Mouse (Mus musculus): Measurements from ENCODE around the gene Rpap3. TPM values are rescaled to one million over a fixed set of nuclear protein-coding genes. Genes with fewer than 3 reads are reported as not detected.

Rpap3 gene
- polyA plus RNA-seq, 1 experiment from 2014 or later = 50.3 TPM

- H3K4me2 ChIP-seq (ENCODE audit: low read length) = no peak overlapping the region
- 87% methylated on average over 12 of the region's 12 CpGs for WGBS
Measured at GRCm38 (mm10) chr15:97719494-97719893, 13.9 kb upstream of the Rpap3 start.

DNA sequence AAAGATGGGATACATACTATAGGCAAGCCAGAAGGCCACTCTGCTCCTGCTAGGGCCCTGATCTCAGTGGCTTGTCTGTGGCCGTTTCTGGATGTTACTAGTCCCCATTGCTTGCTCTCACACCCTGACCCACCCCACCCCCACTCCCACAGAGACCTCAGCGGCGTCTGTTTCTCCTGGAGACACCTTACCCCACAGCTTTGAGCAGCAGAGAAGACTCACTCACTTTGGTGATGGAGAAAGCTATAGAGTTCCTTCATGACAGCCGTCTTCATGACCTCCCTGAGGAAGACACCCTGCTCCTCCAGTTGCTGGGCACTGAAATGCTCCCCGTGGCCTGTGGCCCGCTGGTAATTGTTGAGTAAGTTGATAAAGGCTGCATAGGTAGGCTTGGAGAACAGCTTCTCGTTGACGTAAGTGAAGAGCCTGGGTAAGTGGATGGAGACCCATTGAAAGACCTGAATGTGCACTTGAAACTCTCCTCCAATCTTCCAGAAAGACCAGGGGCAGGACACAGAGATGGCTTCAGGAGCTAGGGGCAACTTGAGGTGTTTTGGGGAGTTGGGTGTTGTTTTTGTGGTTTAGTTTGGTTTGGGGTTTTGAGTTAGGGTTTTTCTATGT is 13.0 kb upstream of the Rpap3 start:
- no peaks in the 10 kb centered on the region for H3K27me3 ChIP-seq (ENCODE audit: control insufficient read depth, insufficient read depth, low read length)
- no peak overlapping the region for H3K4me2 ChIP-seq (ENCODE audit: low read length)
- H3K4me1 ChIP-seq (ENCODE audit: control insufficient read depth, insufficient read depth, low read length) = no peaks in the 10 kb centered on the region
- WGBS = 88% methylated on average over 8 of the region's 8 CpGs
- ATAC-seq (ENCODE audit: low FRiP score, low TSS enrichment) = no peak
- no peak overlapping the region for H3K9ac ChIP-seq (replicated peaks; ENCODE audit: low read length)
- no peaks in the 10 kb centered on the region for H3K9me3 ChIP-seq (ENCODE audit: control insufficient read depth, low read length)
- H3K27ac ChIP-seq (replicated peaks; ENCODE audit: low read depth, low read length) = no peak overlapping the region
- no peak overlapping the region for H3K4me3 ChIP-seq (replicated peaks; ENCODE audit: low read depth, low read length)
- DNase-seq = no peak
- H3K36me3 ChIP-seq (ENCODE audit: control insufficient read depth, insufficient read depth, low read length) = no peaks in the 10 kb centered on the region

More at GRCm38 (mm10) chr15:97719494-97719893, 13.9 kb upstream of the Rpap3 start:
- no peak for DNase-seq
- Histone ChIP-seq H3K4me3 (replicated peaks; ENCODE audit: low read depth, low read length) (no peak overlapping the region), H3K27ac (replicated peaks; ENCODE audit: low read depth, low read length) (no peak overlapping the region), H3K4me1 (ENCODE audit: control insufficient read depth, insufficient read depth, low read length) (no peaks in the 10 kb centered on the region), H3K9me3 (ENCODE audit: control insufficient read depth, low read length) (no peaks in the 10 kb centered on the region), H3K9ac (replicated peaks; ENCODE audit: low read length) (no peak overlapping the region), H3K36me3 (ENCODE audit: control insufficient read depth, insufficient read depth, low read length) (no peaks in the 10 kb centered on the region), H3K27me3 (ENCODE audit: control insufficient read depth, insufficient read depth, low read length) (no peaks in the 10 kb centered on the region)
- no peak for ATAC-seq (ENCODE audit: low FRiP score, low TSS enrichment)

- peak; percentile 91 for DNase-seq
- H3K27ac ChIP-seq (replicated peaks; ENCODE audit: low read depth, low read length) = no peak overlapping the region
- H3K27me3 ChIP-seq (ENCODE audit: control insufficient read depth, insufficient read depth, low read length) = no peaks in the 10 kb centered on the region
- 33% methylated on average over 12 of the region's 12 CpGs for WGBS
- no peaks in the 10 kb centered on the region for H3K36me3 ChIP-seq (ENCODE audit: control insufficient read depth, insufficient read depth, low read length)
- no peak for ATAC-seq (ENCODE audit: low FRiP score, low TSS enrichment)
- H3K9me3 ChIP-seq (ENCODE audit: control insufficient read depth, low read length) = no peaks in the 10 kb centered on the region
- H3K9ac ChIP-seq (replicated peaks; ENCODE audit: low read length) = no peak overlapping the region
- no peak overlapping the region for H3K4me2 ChIP-seq (ENCODE audit: low read length)
- no peak overlapping the region for H3K4me3 ChIP-seq (replicated peaks; ENCODE audit: low read depth, low read length)
- no peaks in the 10 kb centered on the region for H3K4me1 ChIP-seq (ENCODE audit: control insufficient read depth, insufficient read depth, low read length)
Measured at GRCm38 (mm10) chr15:97717861-97718534, 12.4 kb upstream of the Rpap3 start.

GRCm38 (mm10) chr15:97716782-97717181 is 11.2 kb upstream of the Rpap3 start:
- no peak overlapping the region for H3K4me3 ChIP-seq (replicated peaks; ENCODE audit: low read depth, low read length)
- H3K9ac ChIP-seq (replicated peaks; ENCODE audit: low read length) = no peak overlapping the region
- H3K27me3 ChIP-seq (ENCODE audit: control insufficient read depth, insufficient read depth, low read length) = no peaks in the 10 kb centered on the region
- H3K4me2 ChIP-seq (ENCODE audit: low read length) = no peak overlapping the region
- H3K4me1 ChIP-seq (ENCODE audit: control insufficient read depth, insufficient read depth, low read length) = no peaks in the 10 kb centered on the region
- H3K27ac ChIP-seq (replicated peaks; ENCODE audit: low read depth, low read length) = no peak overlapping the region
- H3K9me3 ChIP-seq (ENCODE audit: control insufficient read depth, low read length) = no peaks in the 10 kb centered on the region
- ATAC-seq (ENCODE audit: low FRiP score, low TSS enrichment) = no peak
- WGBS = 94% methylated on average over 11 of the region's 11 CpGs
- no peaks in the 10 kb centered on the region for H3K36me3 ChIP-seq (ENCODE audit: control insufficient read depth, insufficient read depth, low read length)
- DNase-seq = no peak

DNA sequence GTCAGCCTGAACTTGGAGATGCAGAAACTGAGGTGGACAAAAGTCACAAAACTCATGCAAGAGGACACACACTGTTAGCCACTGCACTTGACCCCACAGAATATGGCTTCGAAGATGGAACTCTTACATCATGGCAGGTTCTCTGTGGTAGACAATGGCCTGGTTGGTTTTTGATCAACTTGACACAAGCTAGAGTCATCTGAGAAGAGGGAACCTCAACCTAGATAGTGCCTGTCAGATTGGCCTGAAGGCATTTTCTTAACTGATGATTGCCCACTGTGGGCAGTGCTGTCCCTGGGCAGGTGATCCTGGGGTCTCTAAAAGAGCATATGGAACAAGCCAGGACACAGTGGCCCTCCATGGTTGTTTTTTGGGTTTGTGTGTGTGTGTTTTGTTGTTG is 10.1 kb upstream of the Rpap3 start:
- Histone ChIP-seq H3K9ac (replicated peaks; ENCODE audit: low read length) (no peak overlapping the region), H3K4me2 (ENCODE audit: low read length) (no peak overlapping the region), H3K36me3 (ENCODE audit: control insufficient read depth, insufficient read depth, low read length) (no peaks in the 10 kb centered on the region), H3K27ac (replicated peaks; ENCODE audit: low read depth, low read length) (no peak overlapping the region), H3K4me1 (ENCODE audit: control insufficient read depth, insufficient read depth, low read length) (no peaks in the 10 kb centered on the region), H3K9me3 (ENCODE audit: control insufficient read depth, low read length) (no peaks in the 10 kb centered on the region), H3K27me3 (ENCODE audit: control insufficient read depth, insufficient read depth, low read length) (no peaks in the 10 kb centered on the region), H3K4me3 (replicated peaks; ENCODE audit: low read depth, low read length) (no peak overlapping the region)
- 92% methylated on average over 1 of the region's 1 CpGs for WGBS
- ATAC-seq (ENCODE audit: low FRiP score, low TSS enrichment) = no peak
- DNase-seq = no peak

DNA sequence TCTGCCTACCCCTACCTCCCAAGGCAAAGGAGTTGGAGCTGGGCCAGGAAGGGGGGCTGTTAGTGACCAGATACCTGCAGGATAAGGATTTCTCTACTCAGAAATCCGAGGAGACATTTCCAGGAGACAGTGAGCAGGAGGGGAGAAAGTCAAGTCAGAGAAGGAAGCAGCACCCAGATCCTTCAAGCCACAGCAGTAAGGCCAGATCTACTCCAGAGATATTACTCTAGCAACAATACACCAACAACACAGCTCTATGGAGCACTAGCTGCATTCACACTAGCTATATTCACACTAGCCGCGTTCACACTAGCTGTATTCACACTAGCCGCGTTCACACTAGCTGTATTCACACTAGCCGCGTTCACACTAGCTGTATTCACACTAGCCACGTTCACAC is 9.5 kb upstream of the Rpap3 start:
- Histone ChIP-seq H3K27ac (replicated peaks; ENCODE audit: low read depth, low read length) (no peak overlapping the region), H3K4me1 (ENCODE audit: control insufficient read depth, insufficient read depth, low read length) (no peaks in the 10 kb centered on the region), H3K9me3 (ENCODE audit: control insufficient read depth, low read length) (no peaks in the 10 kb centered on the region), H3K36me3 (ENCODE audit: control insufficient read depth, insufficient read depth, low read length) (no peaks in the 10 kb centered on the region), H3K4me2 (ENCODE audit: low read length) (no peak overlapping the region), H3K27me3 (ENCODE audit: control insufficient read depth, insufficient read depth, low read length) (no peaks in the 10 kb centered on the region), H3K4me3 (replicated peaks; ENCODE audit: low read depth, low read length) (no peak overlapping the region), H3K9ac (replicated peaks; ENCODE audit: low read length) (no peak overlapping the region)
- no peak for DNase-seq
- 92% methylated on average over 8 of the region's 8 CpGs for WGBS
- no peak for ATAC-seq (ENCODE audit: low FRiP score, low TSS enrichment)

DNA sequence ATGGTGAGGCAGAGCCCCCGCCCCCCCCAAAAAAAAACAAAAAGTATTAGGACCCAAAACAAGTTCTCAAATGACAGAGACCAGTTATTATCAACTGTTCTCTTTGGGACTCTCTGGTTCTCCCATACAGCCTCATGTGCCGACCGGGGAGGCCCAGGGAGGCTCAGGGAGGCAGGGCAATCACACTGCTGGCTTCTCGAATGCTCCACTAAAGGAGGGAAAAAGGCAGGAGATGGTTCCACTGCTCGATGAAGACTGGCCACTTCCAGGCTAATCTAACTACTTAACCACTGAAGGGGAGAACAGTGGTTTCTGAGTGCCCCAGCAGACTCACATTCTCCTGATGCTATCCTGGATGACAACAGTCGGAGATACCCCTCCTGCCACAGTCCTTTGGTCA is 6.9 kb upstream of the Rpap3 start:
- Histone ChIP-seq H3K27ac (replicated peaks; ENCODE audit: low read depth, low read length) (no peak overlapping the region), H3K4me3 (replicated peaks; ENCODE audit: low read depth, low read length) (no peak overlapping the region), H3K4me2 (ENCODE audit: low read length) (no peak overlapping the region), H3K36me3 (ENCODE audit: control insufficient read depth, insufficient read depth, low read length) (no peaks in the 10 kb centered on the region), H3K9ac (replicated peaks; ENCODE audit: low read length) (no peak overlapping the region), H3K4me1 (ENCODE audit: control insufficient read depth, insufficient read depth, low read length) (no peaks in the 10 kb centered on the region), H3K27me3 (ENCODE audit: control insufficient read depth, insufficient read depth, low read length) (no peaks in the 10 kb centered on the region), H3K9me3 (ENCODE audit: control insufficient read depth, low read length) (no peaks in the 10 kb centered on the region)
- WGBS = 72% methylated on average over 6 of the region's 6 CpGs
- ATAC-seq (ENCODE audit: low FRiP score, low TSS enrichment) (no peak), DNase-seq (no peak)

DNA sequence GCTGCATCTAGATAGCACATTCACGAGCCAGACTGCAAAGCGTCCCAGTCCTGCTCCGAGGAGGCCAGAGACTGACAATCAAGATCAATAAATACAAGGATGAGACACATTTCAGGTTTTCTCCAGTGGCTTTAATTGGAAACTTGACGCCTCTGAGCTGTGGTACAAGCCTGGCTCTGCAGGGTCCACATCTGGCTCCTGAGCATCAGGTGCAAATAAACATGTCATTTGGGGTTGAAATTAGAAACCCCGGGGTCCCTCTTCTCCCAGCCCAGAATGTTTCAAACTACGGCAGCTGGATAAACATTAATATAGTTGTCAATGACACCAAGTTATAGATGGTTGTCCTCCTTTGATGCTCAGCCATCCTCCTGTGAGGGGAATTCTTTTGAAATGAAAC is 5.3 kb upstream of the Rpap3 start:
- Histone ChIP-seq H3K4me1 (ENCODE audit: control insufficient read depth, insufficient read depth, low read length) (0 out of 2 replicates have a peak, but pooled peaks cover 4% of the 10 kb centered on the region), H3K27me3 (ENCODE audit: control insufficient read depth, insufficient read depth, low read length) (no peaks in the 10 kb centered on the region), H3K9ac (replicated peaks; ENCODE audit: low read length) (no peak overlapping the region), H3K27ac (replicated peaks; ENCODE audit: low read depth, low read length) (no peak overlapping the region), H3K4me2 (ENCODE audit: low read length) (no peak overlapping the region), H3K4me3 (replicated peaks; ENCODE audit: low read depth, low read length) (no peak overlapping the region), H3K9me3 (ENCODE audit: control insufficient read depth, low read length) (no peaks in the 10 kb centered on the region), H3K36me3 (ENCODE audit: control insufficient read depth, insufficient read depth, low read length) (no peaks in the 10 kb centered on the region)
- DNase-seq (no peak), ATAC-seq (ENCODE audit: low FRiP score, low TSS enrichment) (no peak)
- WGBS = 67% methylated on average over 6 of the region's 6 CpGs

DNA sequence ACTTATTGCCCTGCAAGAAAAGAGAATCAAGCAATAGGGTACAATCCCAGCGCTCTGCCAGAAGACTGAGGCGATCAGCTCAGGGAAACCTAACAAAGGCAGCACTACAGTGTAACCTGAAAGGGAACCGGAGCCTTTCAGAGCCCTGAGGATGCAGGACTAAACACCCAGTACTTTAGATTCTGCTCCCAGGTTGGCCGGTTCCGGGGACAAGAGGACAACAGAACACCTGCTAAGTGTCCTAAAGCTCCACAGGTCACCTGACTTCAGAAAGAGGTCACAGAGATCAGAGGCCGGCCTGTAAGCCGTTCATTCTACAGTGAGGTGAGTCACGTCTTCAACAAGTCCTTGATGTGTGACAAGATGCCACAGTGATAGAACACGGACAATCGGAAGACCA is 9.0 kb downstream of the Rpap3 start:
- H3K9ac ChIP-seq (replicated peaks; ENCODE audit: low read length) = no peak overlapping the region
- H3K27ac ChIP-seq (replicated peaks; ENCODE audit: low read depth, low read length) = no peak overlapping the region
- H3K4me1 ChIP-seq (ENCODE audit: control insufficient read depth, insufficient read depth, low read length) = no peaks in the 10 kb centered on the region
- no peak overlapping the region for H3K4me2 ChIP-seq (ENCODE audit: low read length)
- ATAC-seq (ENCODE audit: low FRiP score, low TSS enrichment) = no peak
- H3K36me3 ChIP-seq (ENCODE audit: control insufficient read depth, insufficient read depth, low read length) = peaks cover 89% of the 10 kb centered on the region
- H3K27me3 ChIP-seq (ENCODE audit: control insufficient read depth, insufficient read depth, low read length) = no peaks in the 10 kb centered on the region
- no peak overlapping the region for H3K4me3 ChIP-seq (replicated peaks; ENCODE audit: low read depth, low read length)
- 90% methylated on average over 10 of the region's 10 CpGs for WGBS
- no peak for DNase-seq
- H3K9me3 ChIP-seq (ENCODE audit: control insufficient read depth, low read length) = no peaks in the 10 kb centered on the region
